Mouse (Mus musculus) olfactory bulb, adult 2 months (tissue): ENCODE results near the gene Zfp11.
"Not testable (repeated sequence)": the region's sequence is repeated elsewhere in the genome, so short reads cannot be mapped to it uniquely, and the experiment has no call there.

Experiments
- CTCF ChIP-seq: fragments of 200-500 bp; IDR thresholded peaks from 2 replicates; pipeline ENCODE4 v1.5.1; 2012; ENCODE audit warnings: low read depth, mild to moderate bottlenecking, low read length, moderate library complexity; ENCODE audit not compliant: insufficient read depth
- POLR2A ChIP-seq: fragments of 200-500 bp; IDR thresholded peaks from 2 replicates; pipeline ENCODE4 v1.6.1; 2012; ENCODE audit warnings: mild to moderate bottlenecking, low read depth, low read length, moderate library complexity; ENCODE audit not compliant: insufficient read depth

GRCm38 (mm10) chr5:129620600-129620999 is 49.3 kb downstream of the Zfp11 start:
- not testable (repeated sequence) for TF ChIP-seq POLR2A, CTCF
